Mouse (Mus musculus): ENCODE data around the gene Ryr3. TPM values are rescaled to one million over a fixed set of nuclear protein-coding genes. Genes with fewer than 3 reads are reported as not detected.

Ryr3 gene
- polyA plus RNA-seq, 1 experiment from 2014 or later: 1.8 TPM

- no peaks in the 10 kb centered on the region for H3K4me1 ChIP-seq
- H3K4me3 ChIP-seq: no peak overlapping the region
- H3K9me3 ChIP-seq: no peaks in the 10 kb centered on the region
- no peak overlapping the region for H3K27ac ChIP-seq
- no peaks in the 10 kb centered on the region for H3K27me3 ChIP-seq (ENCODE audit: insufficient read depth, poor library complexity, severe bottlenecking)
- no peak for DNase-seq (ENCODE audit: low spot score)
- H3K36me3 ChIP-seq: no peaks in the 10 kb centered on the region
- 74% methylated on average over 5 of the region's 5 CpGs for WGBS
Measured at GRCm38 (mm10) chr2:112751416-112751815, 465.5 kb downstream of the Ryr3 start.

GRCm38 (mm10) chr2:112748532-112748931, 468.4 kb downstream of the Ryr3 start:
- Histone ChIP-seq H3K4me3 (no peak overlapping the region), H3K9me3 (no peaks in the 10 kb centered on the region), H3K27ac (no peak overlapping the region), H3K27me3 (ENCODE audit: insufficient read depth, poor library complexity, severe bottlenecking) (no peaks in the 10 kb centered on the region), H3K4me1 (no peaks in the 10 kb centered on the region), H3K36me3 (no peaks in the 10 kb centered on the region)
- 85% methylated on average over 1 of the region's 1 CpGs for WGBS
- DNase-seq (ENCODE audit: low spot score): no peak

- Histone ChIP-seq H3K27ac (no peak overlapping the region), H3K27me3 (ENCODE audit: insufficient read depth, poor library complexity, severe bottlenecking) (no peaks in the 10 kb centered on the region), H3K9me3 (no peaks in the 10 kb centered on the region), H3K4me1 (no peaks in the 10 kb centered on the region), H3K36me3 (no peaks in the 10 kb centered on the region), H3K4me3 (no peak overlapping the region)
- DNase-seq (ENCODE audit: low spot score): no peak
- whole genome bisulfite sequencing: 57% methylated on average over 2 of the region's 2 CpGs
Measured at GRCm38 (mm10) chr2:112732942-112733341, 484.0 kb downstream of the Ryr3 start.

GRCm38 (mm10) chr2:112727842-112728241, 489.1 kb downstream of the Ryr3 start:
- Histone ChIP-seq H3K27me3 (ENCODE audit: insufficient read depth, poor library complexity, severe bottlenecking) (no peaks in the 10 kb centered on the region), H3K36me3 (no peaks in the 10 kb centered on the region), H3K27ac (no peak overlapping the region), H3K4me1 (no peaks in the 10 kb centered on the region), H3K9me3 (no peaks in the 10 kb centered on the region), H3K4me3 (no peak overlapping the region)
- no peak for DNase-seq (ENCODE audit: low spot score)
- 66% methylated on average over 6 of the region's 6 CpGs for WGBS

GRCm38 (mm10) chr2:112721217-112721616, 495.7 kb downstream of the Ryr3 start:
- DNase-seq (ENCODE audit: low spot score): no peak
- no peak overlapping the region for H3K4me3 ChIP-seq
- 84% methylated on average over 1 of the region's 1 CpGs for WGBS

GRCm38 (mm10) chr2:112720715-112721114, 496.2 kb downstream of the Ryr3 start:
- H3K4me3 ChIP-seq: no peak overlapping the region
- H3K36me3 ChIP-seq: no peaks in the 10 kb centered on the region
- H3K4me1 ChIP-seq: no peaks in the 10 kb centered on the region
- WGBS: 82% methylated on average over 3 of the region's 3 CpGs
- no peak overlapping the region for H3K27ac ChIP-seq
- DNase-seq (ENCODE audit: low spot score): no peak
- no peaks in the 10 kb centered on the region for H3K9me3 ChIP-seq
- H3K27me3 ChIP-seq (ENCODE audit: insufficient read depth, poor library complexity, severe bottlenecking): no peaks in the 10 kb centered on the region

More at GRCm38 (mm10) chr2:112721217-112721616, 495.7 kb downstream of the Ryr3 start:
- H3K4me1 ChIP-seq: no peaks in the 10 kb centered on the region
- H3K36me3 ChIP-seq: no peaks in the 10 kb centered on the region
- no peaks in the 10 kb centered on the region for H3K9me3 ChIP-seq
- no peak overlapping the region for H3K27ac ChIP-seq
- H3K27me3 ChIP-seq (ENCODE audit: insufficient read depth, poor library complexity, severe bottlenecking): no peaks in the 10 kb centered on the region

- H3K27me3 ChIP-seq (ENCODE audit: insufficient read depth, poor library complexity, severe bottlenecking): no peaks in the 10 kb centered on the region
- no peak for DNase-seq (ENCODE audit: low spot score)
- no peaks in the 10 kb centered on the region for H3K4me1 ChIP-seq
- H3K36me3 ChIP-seq: no peaks in the 10 kb centered on the region
- H3K27ac ChIP-seq: no peak overlapping the region
- H3K9me3 ChIP-seq: no peaks in the 10 kb centered on the region
- H3K4me3 ChIP-seq: no peak overlapping the region
- 58% methylated on average over 4 of the region's 4 CpGs for WGBS
Measured at GRCm38 (mm10) chr2:112714648-112715047, 502.2 kb downstream of the Ryr3 start.

GRCm38 (mm10) chr2:112681817-112682216, 535.1 kb downstream of the Ryr3 start:
- 76% methylated on average over 5 of the region's 5 CpGs for WGBS
- Histone ChIP-seq H3K27me3 (ENCODE audit: insufficient read depth, poor library complexity, severe bottlenecking) (no peaks in the 10 kb centered on the region), H3K36me3 (no peaks in the 10 kb centered on the region), H3K9me3 (no peaks in the 10 kb centered on the region), H3K4me3 (no peak overlapping the region), H3K27ac (no peak overlapping the region), H3K4me1 (no peaks in the 10 kb centered on the region)
- no peak for DNase-seq (ENCODE audit: low spot score)

GRCm38 (mm10) chr2:112677246-112677645, 539.6 kb downstream of the Ryr3 start:
- WGBS: 52% methylated on average over 1 of the region's 1 CpGs
- Histone ChIP-seq H3K27me3 (ENCODE audit: insufficient read depth, poor library complexity, severe bottlenecking) (no peaks in the 10 kb centered on the region), H3K9me3 (no peaks in the 10 kb centered on the region), H3K36me3 (no peaks in the 10 kb centered on the region), H3K4me1 (no peaks in the 10 kb centered on the region), H3K4me3 (no peak overlapping the region), H3K27ac (no peak overlapping the region)
- DNase-seq (ENCODE audit: low spot score): no peak

GRCm38 (mm10) chr2:112676721-112677120, 540.2 kb downstream of the Ryr3 start:
- Histone ChIP-seq H3K27me3 (ENCODE audit: insufficient read depth, poor library complexity, severe bottlenecking) (no peaks in the 10 kb centered on the region), H3K4me3 (no peak overlapping the region), H3K36me3 (no peaks in the 10 kb centered on the region), H3K4me1 (no peaks in the 10 kb centered on the region), H3K27ac (no peak overlapping the region), H3K9me3 (no peaks in the 10 kb centered on the region)
- WGBS: 40% methylated on average over 1 of the region's 1 CpGs
- no peak for DNase-seq (ENCODE audit: low spot score)

GRCm38 (mm10) chr2:112676175-112676574, 540.7 kb downstream of the Ryr3 start:
- H3K36me3 ChIP-seq: no peaks in the 10 kb centered on the region
- no peaks in the 10 kb centered on the region for H3K4me1 ChIP-seq
- no peak overlapping the region for H3K4me3 ChIP-seq
- DNase-seq (ENCODE audit: low spot score): no peak
- no peaks in the 10 kb centered on the region for H3K9me3 ChIP-seq
- WGBS: 82% methylated on average over 2 of the region's 2 CpGs
- H3K27me3 ChIP-seq (ENCODE audit: insufficient read depth, poor library complexity, severe bottlenecking): no peaks in the 10 kb centered on the region
- no peak overlapping the region for H3K27ac ChIP-seq

- no peaks in the 10 kb centered on the region for H3K9me3 ChIP-seq
- 47% methylated on average over 3 of the region's 3 CpGs for whole genome bisulfite sequencing
- no peaks in the 10 kb centered on the region for H3K27me3 ChIP-seq (ENCODE audit: insufficient read depth, poor library complexity, severe bottlenecking)
- no peaks in the 10 kb centered on the region for H3K36me3 ChIP-seq
- no peak overlapping the region for H3K27ac ChIP-seq
- DNase-seq (ENCODE audit: low spot score): no peak
- H3K4me3 ChIP-seq: no peak overlapping the region
- no peaks in the 10 kb centered on the region for H3K4me1 ChIP-seq
Measured at GRCm38 (mm10) chr2:112669461-112669860, 547.4 kb downstream of the Ryr3 start.

- no peak overlapping the region for H3K4me3 ChIP-seq
- no peaks in the 10 kb centered on the region for H3K27me3 ChIP-seq (ENCODE audit: insufficient read depth, poor library complexity, severe bottlenecking)
- no peaks in the 10 kb centered on the region for H3K36me3 ChIP-seq
- H3K27ac ChIP-seq: no peak overlapping the region
- no peak for DNase-seq (ENCODE audit: low spot score)
- H3K4me1 ChIP-seq: no peaks in the 10 kb centered on the region
- 61% methylated on average over 5 of the region's 5 CpGs for WGBS
- H3K9me3 ChIP-seq: no peaks in the 10 kb centered on the region
Measured at GRCm38 (mm10) chr2:112656131-112656530, 560.8 kb downstream of the Ryr3 start.

- no peaks in the 10 kb centered on the region for H3K9me3 ChIP-seq
- no peak overlapping the region for H3K27ac ChIP-seq
- no peaks in the 10 kb centered on the region for H3K36me3 ChIP-seq
- no peaks in the 10 kb centered on the region for H3K4me1 ChIP-seq
- H3K27me3 ChIP-seq (ENCODE audit: insufficient read depth, poor library complexity, severe bottlenecking): no peaks in the 10 kb centered on the region
- no peak for DNase-seq (ENCODE audit: low spot score)
- no peak overlapping the region for H3K4me3 ChIP-seq
- WGBS: 73% methylated on average over 3 of the region's 3 CpGs
Measured at GRCm38 (mm10) chr2:112653836-112654235, 563.1 kb downstream of the Ryr3 start.

Measured in heart, embryonic 10.5 days (tissue).